Mouse (Mus musculus) CH12.LX (cell line): ENCODE data around the gene Gbp3.
"Not testable (repeated sequence)": the region's sequence is repeated elsewhere in the genome, so short reads cannot be mapped to it uniquely, and the experiment has no call there.

Experiments used
- CTCF ChIP-seq, 2 experiments: IDR thresholded peaks in 1 of 2; conservative IDR thresholded peaks in 1 of 2; 2 replicates each; pipeline ENCODE4 v1.5.1; 2011 to 2012; ENCODE audit warnings: low read depth in 2 of 2, low read length in 2 of 2, improper control_type of control experiment in 1 of 2, inconsistent platforms in 1 of 2, mild to moderate bottlenecking in 1 of 2, moderate library complexity in 1 of 2
- E2F4 ChIP-seq: IDR thresholded peaks from 2 replicates; pipeline ENCODE4 v1.6.1; 2011; ENCODE audit warnings: low read depth, low read length, improper control_type of control experiment; ENCODE audit not compliant: insufficient replicate concordance
- EP300 ChIP-seq: IDR thresholded peaks from 2 replicates; pipeline ENCODE4 v1.6.1; 2011; ENCODE audit warnings: low read length, improper control_type of control experiment
- GABPA ChIP-seq: IDR thresholded peaks from 2 replicates; pipeline ENCODE4 v1.6.1; 2012; ENCODE audit warnings: low read depth, low read length, improper control_type of control experiment, inconsistent platforms; ENCODE audit not compliant: insufficient replicate concordance
- NRF1 ChIP-seq: IDR thresholded peaks from 2 replicates; pipeline ENCODE4 v1.6.1; 2014; ENCODE audit warnings: low read depth, mild to moderate bottlenecking, inconsistent platforms, low read length, improper control_type of control experiment, moderate library complexity
- POLR2A ChIP-seq: IDR thresholded peaks from 2 replicates; pipeline ENCODE4 v1.6.1; 2011; ENCODE audit warnings: low read depth, mild to moderate bottlenecking, improper control_type of control experiment, low read length
- RCOR1 ChIP-seq: conservative IDR thresholded peaks from 2 replicates; pipeline ENCODE4 v1.6.1; 2012; ENCODE audit warnings: low read depth, mild to moderate bottlenecking, inconsistent platforms, low read length, improper control_type of control experiment
- SIN3A ChIP-seq: IDR thresholded peaks from 2 replicates; pipeline ENCODE4 v1.6.1; 2012; ENCODE audit warnings: low read length, improper control_type of control experiment, inconsistent platforms
- SMC3 ChIP-seq: IDR thresholded peaks from 2 replicates; pipeline ENCODE4 v1.6.1; 2011; ENCODE audit warnings: low read depth, low read length, improper control_type of control experiment
- TCF12 ChIP-seq: IDR thresholded peaks from 2 replicates; pipeline ENCODE4 v1.6.1; 2014; ENCODE audit warnings: low read depth, mild to moderate bottlenecking, inconsistent platforms, low read length, improper control_type of control experiment
- ZC3H11A ChIP-seq: IDR thresholded peaks from 2 replicates; pipeline ENCODE4 v1.6.1; 2012; ENCODE audit warnings: low read depth, mild to moderate bottlenecking, inconsistent platforms, low read length, improper control_type of control experiment

DNA sequence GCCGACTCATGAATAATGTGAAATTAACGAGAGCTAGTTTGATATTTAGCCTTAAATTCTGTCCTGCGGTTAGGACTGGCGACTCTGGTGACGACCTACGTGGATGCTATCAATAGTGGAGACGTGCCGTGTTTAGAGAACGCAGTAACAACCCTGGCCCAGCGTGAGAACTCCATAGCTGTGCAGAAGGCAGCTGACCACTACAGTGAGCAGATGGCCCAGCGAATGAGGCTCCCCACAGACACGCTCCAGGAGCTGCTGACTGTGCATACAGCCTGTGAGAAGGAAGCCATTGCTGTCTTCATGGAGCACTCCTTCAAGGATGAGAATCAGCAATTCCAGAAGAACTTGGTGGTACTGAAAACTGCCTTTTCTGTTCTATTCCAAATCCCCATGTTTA lies 17.1 kb upstream of the Gbp3 start:
- not testable (repeated sequence) for TF ChIP-seq CTCF (conservative IDR thresholded peaks at IDR 0.05 in 1 of 2, IDR thresholded peaks at IDR 0.05 in 1 of 2; ENCODE audit: low read depth in 2 of 2, low read length in 2 of 2); POLR2A; TCF12; SMC3; NRF1; RCOR1; E2F4; ZC3H11A; SIN3A; EP300; GABPA
